Mouse (Mus musculus): Measurements from ENCODE around the gene Colgalt2.

- no peak for TF ChIP-seq CTCF (IDR thresholded peaks at IDR 0.05; ENCODE audit: extremely low read depth, insufficient read depth, low read length)
- no peak for TF ChIP-seq POLR2A (IDR thresholded peaks at IDR 0.05; ENCODE audit: extremely low read depth, insufficient read depth, low read length)
These were observed 16.8 kb downstream of the Colgalt2 start for GRCm38 (mm10) chr1:152416306-152416904.
